Mouse (Mus musculus) A20 (cell line): ENCODE measurements around the gene Agap1.
"Not testable (repeated sequence)": the region's sequence is repeated elsewhere in the genome, so short reads cannot be mapped to it uniquely, and the experiment has no call there.

ENCODE experiments used
- DNase-seq: peaks from one replicate; pipeline ENCODE4 v3.0.0-alpha.2; 2011; ENCODE audit warnings: low read depth, low spot score

Gene Agap1

DNA sequence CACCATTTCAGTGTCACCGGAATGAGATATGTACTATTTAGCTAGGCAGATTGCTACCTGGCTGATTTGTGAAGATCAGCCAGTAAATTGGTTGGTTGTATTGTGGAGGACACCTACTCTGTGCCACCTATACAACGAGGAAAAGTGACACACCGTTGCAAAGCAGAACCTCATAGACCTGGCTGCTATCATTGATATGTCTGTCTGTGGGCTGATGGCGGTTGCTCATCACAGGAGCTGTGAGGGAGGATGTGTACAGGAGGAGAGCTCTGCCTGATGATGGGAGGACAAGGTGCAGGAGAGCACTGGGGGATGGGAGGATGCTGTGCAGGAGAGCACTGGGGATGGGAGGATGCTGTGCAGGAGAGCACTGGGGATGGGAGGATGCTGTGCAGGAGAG, 46.7 kb downstream of the Agap1 start:
- DNase-seq: no peak

DNA sequence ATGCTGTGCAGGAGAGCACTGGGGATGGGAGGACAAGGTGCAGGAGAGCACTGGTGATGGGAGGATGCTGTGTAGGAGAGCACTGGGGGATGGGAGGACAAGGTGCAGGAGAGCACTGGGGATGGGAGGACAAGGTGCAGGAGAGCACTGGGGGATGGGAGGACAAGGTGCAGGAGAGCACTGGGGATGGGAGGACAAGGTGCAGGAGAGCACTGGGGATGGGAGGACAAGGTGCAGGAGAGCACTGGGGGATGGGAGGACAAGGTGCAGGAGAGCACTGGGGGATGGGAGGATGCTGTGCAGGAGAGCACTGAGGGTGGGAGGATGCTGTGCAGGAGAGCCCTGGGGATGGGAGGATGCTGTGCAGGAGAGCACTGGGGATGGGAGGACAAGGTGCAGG, 47.3 kb downstream of the Agap1 start:
- not testable (repeated sequence) for DNase-seq

DNA sequence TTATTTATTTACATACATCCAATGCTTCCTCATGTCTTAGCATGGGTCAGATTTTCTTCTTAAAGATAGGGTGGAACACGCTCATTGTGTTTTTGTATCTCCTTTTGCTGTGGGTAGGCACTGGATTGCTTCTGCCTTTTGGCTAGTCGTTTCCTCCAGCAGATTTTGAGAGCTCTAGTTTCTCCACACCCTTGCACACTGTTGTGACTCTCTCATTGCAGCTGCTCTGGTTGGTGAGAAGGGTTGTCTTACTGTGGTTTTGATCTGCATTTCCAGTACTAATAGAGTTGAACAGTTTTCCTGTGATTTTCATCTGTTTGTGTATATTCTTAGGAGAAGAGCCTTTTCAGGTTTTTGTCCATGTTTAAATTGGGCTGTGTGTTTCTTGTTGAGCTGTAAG, 54.6 kb downstream of the Agap1 start:
- DNase-seq: no peak

DNA sequence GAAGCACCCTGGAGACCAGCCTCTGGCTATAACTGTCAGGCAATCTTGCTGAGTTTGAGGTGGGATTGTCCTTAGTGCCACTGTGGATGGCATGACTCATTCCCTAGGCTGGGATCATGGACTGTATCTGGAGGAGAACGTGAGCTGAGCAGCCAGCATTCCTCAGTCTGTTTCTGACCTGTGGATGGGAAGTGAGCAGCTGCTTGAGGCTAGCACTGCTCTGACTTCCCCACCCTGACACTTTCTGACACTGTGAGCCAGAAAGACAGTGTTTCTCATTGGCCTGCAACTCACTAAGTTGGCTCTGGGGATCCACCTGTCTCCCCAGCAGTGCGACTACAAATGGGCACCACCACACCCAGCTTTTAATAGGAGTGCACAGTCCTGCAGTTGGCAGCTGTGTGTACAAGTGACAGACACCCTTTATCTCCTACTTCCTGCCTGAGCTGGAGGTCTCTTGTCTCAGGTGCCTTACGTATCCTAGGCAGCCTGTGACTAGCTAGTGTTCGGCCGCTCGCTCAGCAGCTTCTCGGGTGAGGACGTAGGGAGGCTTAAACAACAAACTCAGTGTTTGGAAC, 55.2 kb downstream of the Agap1 start:
- no peak for DNase-seq

DNA sequence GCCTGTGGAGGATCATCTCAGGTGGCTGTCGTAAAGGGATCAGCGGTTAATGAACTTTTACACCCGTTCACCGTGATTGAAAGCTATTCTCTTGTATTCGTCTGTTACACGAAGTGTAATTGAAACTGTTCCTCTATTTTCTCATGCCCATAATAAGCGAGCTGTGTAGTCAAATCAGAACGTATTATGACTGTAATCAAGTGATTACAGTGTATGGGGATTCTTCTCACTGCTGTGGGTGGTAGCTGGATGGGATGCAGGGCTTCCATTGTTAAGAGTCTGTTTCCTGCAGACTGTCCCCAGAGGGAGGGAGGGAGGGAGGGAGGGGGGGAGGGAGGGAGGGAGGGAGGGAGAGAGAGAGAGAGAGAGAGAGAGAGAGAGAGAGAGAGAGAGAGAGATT, 56.1 kb downstream of the Agap1 start:
- DNase-seq: no peak

DNA sequence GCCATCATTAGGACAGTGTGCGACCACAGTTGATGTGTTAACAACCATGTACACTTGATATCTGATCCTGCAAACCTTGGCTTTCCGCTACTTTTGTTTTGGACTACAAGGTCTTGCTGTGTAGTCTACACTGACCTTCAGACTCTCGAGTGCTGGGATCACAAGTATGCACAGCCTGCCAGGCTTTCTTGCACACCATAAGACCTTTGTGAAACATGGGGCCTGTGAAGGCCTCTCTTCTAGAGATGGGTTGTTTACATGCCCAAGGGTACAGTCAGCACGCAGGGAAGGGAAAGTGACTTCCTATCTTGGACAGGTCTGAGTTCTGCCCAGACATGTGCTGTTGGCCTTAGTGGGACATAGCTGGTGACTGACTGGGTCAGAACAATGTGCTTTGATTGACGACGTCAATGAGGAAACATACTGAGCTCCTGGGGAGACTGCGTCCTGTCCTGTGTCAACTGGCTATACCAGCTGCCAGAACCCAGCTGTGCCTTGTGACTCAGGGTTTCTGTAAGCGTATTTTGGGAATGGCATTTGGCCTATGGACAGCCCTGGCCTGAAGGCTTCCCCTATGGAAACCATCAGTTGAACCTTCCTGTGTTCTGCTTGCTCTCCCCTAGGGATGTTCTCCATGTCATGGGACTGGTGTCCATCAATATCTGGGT, 59.1 kb downstream of the Agap1 start:
- DNase-seq: no peak

DNA sequence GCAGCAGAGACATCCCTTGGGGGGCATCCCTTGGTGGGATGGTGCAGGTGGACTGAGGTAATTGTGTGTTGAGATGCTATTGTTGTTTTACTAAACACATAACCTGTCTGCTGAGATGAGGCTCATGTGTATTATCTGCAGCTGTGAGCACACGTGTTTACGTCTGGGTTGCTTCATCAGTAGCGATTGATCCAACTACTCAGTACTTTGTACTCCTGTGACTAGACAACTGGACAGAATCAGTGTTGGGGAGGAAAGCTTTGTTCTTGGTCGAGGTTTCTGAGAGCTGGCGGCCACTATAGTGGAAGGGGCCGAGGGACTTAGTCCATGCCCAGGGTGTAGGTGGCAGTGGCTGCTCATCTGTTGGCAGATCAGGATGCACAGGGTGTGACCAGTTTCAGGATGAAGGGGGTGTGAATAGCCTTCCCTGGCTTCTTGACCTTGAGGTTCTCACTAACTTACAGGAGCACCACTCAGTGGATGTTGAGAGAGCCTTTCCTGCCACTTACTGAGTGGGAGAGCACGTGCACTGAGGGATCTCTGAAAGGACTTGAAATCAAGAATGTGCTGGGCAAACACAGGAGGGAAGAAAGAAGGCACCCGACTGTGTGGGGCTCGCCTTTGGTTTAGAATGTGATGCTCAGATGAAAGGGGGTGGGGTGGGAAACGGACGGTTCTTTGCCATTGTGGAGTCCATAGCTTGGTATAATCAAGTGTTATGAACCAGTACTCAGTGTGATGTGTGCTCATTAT, 61.4 kb downstream of the Agap1 start:
- DNase-seq: no peak

DNA sequence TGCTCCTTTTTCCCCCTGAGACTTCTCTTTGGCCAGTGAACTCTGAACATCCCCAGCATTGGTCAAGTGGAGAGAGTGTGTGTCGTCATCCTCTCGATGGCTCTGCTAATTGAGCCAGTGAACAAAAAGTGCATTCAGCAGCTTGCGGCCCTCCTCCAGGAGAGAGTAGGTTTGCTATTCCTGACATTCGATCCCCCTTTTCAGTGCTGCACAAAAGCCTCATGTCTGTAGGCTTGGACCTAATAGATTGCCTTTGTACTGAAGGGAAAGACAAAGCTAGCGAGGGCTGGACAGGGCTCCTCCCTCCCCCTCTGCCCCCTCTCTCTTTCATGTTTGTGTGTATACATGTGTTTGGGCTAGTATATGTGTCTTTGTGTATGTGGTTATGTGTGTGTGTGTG, 63.2 kb downstream of the Agap1 start:
- DNase-seq: no peak

DNA sequence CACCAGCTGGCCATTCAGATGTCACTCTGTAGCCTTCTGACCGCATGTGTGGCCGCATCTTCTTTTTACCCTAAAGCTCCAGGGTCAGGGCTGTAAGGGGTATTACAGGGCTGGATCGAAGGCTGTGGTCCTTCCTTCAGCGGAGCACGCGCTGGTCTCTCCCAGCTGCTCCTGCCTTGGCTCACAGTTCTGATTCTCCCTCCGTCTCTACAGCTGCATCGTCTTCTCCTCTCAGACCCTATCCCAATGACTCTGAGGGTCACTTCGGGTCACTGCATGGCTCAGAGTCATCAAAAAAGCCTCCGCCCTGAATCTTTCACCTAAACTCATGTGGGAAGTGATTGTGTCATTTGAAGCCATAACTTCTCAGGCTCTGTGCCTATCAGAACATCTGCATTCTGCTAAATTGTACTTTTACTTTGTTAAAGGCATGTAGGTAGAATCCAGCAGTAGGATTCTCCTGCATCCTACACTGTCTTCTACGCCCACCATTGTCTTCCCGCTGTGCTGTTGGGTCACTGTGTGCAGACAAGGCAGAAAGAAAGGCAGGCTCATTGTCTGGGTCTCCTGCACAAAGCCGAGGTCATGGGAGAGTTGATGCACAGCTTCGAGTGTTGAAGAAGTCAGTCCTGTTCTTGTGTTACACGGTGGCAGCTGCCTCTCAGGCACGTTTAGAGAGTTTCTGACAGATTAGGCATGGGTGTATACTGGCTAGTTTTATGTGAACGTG, 65.5 kb downstream of the Agap1 start:
- no peak for DNase-seq

DNA sequence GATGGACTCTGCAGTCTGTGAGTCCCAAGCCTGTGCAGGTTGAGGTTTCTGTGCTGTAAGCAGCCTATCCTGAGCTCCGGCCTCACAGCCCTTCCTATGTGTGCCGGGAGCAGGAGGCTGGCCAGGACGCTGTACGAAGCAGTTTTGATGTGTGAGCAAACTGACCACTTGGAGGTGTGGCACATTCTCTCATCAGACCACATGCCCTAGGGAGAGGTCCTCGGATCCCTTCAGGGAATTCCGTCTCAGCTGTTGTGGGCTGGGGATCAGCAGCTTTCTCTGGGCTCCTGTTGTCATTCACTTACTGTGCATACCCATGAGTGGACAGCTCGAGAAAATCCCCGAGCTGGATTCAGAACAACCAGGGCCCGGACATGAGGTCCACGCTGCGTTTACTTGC, 66.8 kb downstream of the Agap1 start:
- no peak for DNase-seq

DNA sequence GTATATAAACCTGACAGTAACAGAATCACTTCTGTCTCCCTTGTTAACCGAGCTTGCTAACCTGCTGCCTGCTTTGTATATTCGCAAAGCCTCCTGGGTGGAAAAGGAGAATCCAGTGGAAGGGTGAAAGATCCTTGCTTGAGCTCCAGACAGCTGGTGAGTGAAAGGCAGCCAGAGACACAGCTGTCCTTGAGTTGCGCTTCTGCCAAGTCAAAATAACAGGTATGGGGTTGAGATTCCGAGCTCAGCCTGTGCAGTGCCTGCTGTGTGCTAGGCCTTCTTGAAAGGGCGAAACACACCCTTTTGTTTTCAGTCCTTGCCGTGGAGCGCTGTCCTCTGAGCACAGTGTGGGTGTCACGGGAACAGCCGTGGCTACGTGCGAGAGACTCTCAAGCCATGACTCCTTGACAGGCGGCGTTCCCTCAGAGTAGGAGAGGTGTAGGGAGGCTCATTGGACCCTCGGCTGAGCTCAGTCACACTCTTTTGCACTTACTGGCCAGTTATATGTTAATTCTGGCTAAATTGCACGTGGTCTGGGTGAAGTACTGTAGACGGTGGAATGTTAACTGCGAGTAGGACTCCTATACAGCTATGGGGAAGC, 67.4 kb downstream of the Agap1 start:
- DNase-seq: no peak

DNA sequence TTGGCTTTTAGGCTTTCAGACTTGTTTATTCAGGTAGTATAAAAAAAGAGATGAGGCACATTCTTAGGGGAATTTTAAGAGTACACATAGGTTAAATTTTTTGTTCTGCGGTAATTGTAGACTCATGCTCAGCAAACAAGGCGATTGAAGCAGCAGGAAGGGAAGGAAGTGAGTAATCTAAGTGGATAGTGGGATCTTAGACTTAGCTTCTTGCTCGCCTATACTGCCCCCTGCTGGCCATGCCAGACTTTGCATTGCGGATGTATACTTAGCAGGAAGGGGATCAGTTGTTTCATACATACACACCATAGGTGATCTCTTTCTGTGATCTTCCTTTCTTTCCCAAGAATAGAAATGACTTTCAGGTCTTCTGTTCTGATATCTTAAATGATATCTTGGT, 69.8 kb downstream of the Agap1 start:
- peak; percentile 1 for DNase-seq

DNA sequence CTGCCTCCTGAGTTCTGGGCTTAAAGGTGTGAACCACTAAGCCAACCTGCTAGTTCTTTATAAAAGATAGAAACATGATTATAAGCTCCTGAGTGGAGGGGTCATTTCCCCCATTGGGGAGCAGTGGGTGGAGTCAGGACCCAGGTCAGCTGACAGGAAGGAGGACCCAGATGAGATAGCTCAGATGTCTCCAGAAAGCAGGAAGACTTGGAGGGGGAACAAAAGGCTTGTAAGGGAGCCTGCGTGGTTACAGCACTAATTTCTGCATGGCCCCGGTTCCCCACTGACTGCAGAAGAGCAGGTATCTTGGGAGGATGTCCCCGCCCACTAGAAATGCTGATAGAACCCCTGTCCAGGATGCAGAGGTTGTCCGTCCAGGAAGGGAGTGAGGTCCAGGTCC, 70.4 kb downstream of the Agap1 start:
- no peak for DNase-seq

DNA sequence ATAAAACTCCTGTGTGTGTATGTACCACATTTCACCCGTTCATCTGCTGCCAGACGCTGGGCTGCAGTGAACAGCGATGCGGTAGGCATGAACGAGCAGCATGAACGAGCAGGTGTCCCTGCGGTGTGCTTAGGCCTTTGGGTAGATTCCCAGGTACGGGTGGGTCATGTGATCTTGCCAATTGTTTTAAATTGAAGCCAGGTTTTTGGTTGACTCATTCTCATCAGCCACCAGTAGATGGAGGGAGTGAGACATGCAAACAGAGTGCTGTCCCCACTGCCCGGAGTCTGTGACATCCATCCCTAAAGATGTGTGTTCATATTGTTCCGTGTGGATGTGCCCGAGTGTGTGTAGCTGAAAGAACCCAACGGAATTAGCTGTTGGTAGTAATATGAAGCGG, 71.2 kb downstream of the Agap1 start:
- DNase-seq: no peak

DNA sequence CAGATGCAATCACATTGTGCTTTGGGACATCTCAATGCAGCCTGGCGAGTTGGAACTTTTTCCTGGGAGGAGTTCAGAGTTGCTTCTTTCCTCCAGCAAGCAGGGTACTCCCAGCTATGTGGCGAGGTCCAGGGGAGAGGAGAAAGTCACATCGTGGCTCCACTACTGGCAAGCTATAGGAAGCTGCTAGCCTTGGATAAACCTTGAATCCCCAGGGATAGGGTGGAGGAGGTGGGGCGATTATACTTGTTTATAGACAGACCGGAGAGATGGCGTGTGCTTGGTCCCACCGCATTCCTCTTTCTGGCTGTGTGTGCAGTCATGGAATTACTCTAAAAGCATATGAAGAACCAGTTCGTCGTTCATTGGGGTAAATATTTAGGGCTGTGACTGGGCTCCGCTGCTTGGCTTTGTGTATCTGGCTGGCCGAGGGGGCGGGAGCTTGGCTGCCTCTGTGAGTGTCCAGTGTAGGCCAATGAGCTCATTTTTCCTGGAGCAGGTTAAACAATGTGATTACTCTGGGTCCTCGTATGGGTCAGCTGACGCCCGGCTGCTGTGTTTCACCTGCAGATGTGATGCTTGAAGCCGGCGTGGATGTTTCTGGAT, 74.2 kb downstream of the Agap1 start:
- DNase-seq: no peak

DNA sequence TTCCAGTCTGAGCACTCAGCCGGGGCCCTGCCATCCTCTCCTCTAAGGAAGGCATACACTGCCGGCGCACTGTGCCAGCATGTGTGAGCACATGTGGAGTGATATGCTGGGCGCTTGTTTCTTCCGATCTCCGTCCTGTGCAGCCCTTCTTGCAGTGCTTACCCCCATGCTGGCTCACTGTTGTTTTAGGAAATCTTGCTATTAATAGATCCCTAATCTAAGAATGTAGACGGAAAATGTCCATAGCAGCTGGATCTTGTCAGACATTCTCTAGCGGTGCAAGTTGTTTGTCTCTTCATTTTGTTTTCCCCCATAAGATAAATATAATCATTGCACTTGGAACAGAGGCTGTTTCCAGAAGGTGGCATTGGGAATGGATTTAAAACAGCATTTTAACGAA, 79.1 kb downstream of the Agap1 start:
- DNase-seq: no peak

DNA sequence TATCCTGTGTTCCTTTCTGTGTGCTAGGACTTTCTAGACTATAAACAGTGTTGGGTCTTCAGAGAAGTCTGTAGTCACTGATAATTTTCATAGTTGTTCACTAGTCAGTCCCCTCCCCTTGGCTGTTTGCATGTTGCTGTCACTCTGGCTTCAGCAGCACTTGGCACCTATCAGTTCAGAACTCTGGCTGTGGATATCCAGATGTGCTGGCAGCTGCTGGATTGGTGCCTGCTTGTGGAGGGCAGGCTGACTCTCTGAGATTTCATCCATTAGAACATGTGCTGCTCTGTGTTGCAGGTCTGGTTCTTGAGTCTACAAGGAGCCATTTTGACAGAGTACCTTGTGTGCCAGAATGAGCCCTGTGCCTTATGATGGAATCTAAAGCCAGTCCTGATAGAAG, 80.6 kb downstream of the Agap1 start:
- no peak for DNase-seq

DNA sequence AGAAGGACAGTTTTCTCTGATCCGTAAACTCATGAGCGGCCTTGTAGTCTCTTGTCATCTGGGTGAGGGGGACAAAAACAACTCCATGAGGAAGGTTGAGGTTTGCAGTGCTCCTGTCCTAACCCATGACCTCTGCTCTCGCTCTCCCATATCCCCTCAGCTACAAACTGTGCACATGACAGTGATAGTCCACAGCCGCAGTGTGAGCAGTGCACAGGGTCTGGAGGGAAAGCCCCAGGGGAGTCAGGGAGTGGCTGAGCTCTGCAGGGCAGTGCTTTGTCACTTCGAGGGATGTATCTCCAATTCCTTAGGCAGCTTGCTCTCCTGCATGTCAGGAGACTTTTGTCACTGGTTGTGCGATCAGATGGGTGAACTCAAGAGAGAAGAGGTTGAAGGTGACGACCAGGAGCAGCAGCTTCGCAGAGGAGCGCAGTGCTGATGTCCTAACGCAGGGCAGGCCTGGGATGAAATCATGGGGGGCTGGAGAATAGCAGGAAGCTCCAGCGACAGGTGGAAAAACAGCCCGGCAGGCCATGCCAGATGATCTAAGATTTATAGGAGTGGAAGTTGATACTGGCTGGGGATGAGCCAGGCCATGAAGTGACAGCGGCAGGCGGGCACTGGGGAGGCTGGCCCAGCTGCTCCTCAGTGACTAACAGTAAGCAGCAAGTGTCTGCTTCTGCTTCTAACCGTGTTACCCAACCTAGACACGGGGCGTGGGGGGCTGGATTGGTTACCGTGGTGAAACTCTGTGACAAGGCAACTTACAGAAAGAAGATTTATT, 83.7 kb downstream of the Agap1 start:
- no peak for DNase-seq

DNA sequence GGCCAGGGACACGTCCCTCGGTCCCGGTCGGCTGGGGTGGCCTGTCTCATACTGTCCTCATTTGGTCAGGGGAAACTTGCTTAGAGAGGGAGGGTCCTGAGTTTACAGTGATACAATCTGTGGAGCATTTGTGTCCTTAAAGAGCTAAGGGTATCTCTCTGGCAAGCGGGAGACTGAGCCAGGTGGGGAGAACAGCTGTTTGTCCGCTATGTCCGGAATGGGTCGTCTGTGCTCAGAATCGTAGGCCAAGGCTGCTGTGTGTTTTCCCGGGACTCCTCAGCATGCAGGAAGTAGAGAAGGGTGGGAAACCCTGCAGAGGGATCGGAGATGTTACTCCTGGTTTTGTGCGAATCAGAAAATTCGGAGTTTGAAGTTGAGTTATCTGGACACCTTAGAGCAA, 84.5 kb downstream of the Agap1 start:
- DNase-seq: no peak

DNA sequence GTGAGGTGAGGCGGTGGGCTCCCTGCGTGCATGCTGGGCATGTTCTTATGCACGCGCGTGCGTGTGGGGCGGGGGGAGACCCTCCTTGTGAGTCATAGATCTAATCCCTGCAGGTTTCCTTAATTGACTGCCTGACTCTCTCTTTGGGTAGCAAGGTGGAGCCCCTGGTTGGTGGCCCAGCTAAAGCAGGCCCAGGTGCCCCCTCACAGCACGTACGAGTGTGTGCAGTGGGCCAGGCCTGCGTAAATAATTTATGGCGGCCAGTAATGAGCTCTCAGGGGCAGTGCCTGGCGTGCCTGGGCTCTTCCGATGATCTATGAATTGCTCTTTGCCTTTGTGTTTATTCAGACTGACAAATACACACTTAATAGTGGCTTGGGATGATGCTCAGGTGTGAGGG, 86.5 kb downstream of the Agap1 start:
- no peak for DNase-seq

DNA sequence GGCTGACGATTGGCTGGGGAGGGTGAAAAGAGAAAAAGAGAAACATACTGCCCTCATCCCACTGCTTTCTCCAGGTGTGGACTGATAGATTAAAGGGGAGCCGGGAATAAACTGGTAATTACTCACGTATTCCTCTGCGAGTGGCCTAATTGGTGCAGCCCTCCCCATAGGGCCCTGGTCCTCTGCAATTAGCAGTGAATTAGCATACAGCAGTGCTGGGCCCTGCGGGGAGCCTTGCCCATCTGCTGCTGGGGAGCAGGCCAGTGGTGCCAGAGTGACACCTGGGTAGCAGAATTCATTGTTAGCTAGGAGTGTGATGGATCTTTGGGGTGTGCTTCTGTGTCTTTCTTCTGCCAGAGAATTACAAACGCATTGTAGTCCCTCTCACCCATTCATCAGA, 87.9 kb downstream of the Agap1 start:
- DNase-seq: no peak
